Mouse (Mus musculus): ENCODE measurements at regions not wholly inside any gene's neighbourhood (a gene's known extent, or its start where the extent isn't known, plus 50 kb on each side); places are given as distances from the start of the nearest gene placed in this dataset.
A peak's percentile ranks its signal among the peaks of the same experiment; 100 is the strongest.

DNA sequence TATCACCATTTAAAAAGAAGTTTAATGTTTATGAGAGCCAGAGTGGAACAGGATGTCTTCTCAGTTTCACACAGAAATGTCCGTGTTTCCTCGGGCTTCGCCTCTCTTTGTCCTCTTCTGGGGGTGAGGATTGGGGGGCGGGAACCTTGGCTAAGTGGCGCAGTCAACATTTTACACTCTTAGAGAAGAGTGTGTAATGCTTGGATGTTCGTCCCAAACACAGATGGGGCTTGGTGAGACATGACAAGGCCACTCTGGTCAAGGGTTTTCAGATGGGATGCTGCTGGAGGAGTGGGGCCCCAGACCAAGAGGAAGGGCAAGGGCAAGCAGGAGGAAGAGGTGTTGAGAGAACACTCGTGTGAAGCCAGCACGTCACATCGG lies 172.6 kb upstream of the Clint1 start:
- no peak for DNase-seq

GRCm38 (mm10) chr11:45685571-45685970 lies 166.3 kb upstream of the Clint1 start:
- no peak for DNase-seq

DNA sequence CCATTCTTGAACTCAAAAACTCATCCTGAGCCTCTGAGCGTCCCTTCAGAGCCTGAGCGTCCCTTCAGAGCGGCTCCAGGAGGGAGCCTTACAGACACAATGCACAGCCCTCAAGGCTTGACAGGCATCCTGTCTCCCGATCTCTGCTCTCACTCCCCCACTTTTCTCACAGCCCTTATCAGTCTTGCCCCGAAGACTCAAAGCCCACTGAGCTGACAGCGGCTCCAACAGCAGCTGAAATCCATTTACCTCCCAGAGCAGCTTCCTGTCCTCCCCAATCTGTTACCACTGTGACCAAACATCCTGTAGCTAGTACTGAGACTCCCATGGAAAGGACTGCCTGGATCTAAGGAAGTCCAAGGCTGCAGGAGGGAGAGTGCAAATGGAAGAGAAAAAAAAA lies 158.6 kb upstream of the Clint1 start:
- no peak for DNase-seq

- no peak for DNase-seq
These were observed 150.3 kb upstream of the Clint1 start for GRCm38 (mm10) chr11:45701506-45701905.

DNA sequence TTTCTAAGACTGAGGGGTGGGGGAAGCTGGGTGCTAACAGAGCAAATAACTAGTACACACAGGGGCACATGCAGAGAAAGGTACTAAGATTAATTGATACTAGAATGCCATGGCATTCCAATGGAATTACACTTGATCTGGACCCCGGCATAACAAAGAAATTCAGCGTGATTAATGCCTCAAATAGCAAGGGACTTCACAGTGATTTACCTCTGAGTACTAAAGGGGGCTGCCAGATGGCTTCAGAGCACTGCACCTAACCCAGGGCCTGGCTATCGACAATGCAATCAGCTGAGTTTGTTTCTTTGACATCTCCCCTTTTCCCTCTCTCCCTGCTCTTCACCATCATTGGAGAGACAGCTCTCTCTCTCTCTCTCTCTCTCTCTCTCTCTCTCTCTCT lies 148.9 kb upstream of the Clint1 start:
- no peak for DNase-seq

GRCm38 (mm10) chr11:45704411-45704810 lies 147.4 kb upstream of the Clint1 start:
- DNase-seq, result no peak

GRCm38 (mm10) chr11:45718630-45719029 lies 133.2 kb upstream of the Clint1 start:
- DNase-seq, result no peak

- no peak for DNase-seq
These were observed 132.0 kb upstream of the Clint1 start for GRCm38 (mm10) chr11:45719821-45720220.

DNA sequence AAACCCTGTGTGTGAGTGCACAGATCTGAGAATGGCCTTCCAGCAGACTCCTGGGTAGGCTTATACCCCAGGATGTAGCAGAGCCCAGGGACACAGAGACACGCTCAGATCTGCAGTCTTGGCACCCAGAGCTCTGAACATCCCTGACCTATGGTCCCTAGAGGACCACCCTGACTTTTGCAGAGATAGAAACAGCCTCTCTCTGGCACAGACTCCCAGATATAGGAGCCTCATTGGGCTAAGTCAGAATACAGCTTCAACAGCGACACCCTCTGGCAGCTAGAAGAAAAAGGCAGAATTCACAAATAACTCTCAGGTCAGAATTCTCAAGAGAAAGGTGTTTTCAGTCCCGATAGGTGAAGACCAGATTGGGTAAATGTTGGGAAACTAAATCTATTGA lies 115.3 kb upstream of the Clint1 start:
- DNase-seq, result peak; percentile 21

GRCm38 (mm10) chr11:45738331-45738730 lies 113.5 kb upstream of the Clint1 start:
- DNase-seq, result no peak

GRCm38 (mm10) chr11:45745941-45746340 lies 105.9 kb upstream of the Clint1 start:
- no peak for DNase-seq

DNA sequence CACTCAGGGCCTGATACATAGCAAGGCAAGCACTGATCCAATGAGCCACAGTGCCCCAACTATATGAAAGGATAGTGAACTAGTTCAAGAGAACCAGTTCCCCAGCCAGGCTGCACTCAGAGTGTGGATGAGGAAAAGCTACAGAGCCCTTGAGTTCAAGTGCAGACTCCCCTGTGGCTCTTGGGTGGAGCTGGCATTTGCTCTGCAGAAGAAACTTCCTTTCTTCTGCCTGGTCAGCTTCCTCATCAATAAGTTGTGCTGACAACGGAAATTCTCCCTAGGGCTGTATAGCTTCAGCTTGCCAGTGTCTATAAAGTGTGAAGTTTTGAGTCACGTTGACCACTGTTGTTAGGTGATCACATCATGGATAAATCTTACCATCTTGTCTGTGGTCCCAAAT lies 101.6 kb upstream of the Clint1 start:
- DNase-seq, result no peak

DNA sequence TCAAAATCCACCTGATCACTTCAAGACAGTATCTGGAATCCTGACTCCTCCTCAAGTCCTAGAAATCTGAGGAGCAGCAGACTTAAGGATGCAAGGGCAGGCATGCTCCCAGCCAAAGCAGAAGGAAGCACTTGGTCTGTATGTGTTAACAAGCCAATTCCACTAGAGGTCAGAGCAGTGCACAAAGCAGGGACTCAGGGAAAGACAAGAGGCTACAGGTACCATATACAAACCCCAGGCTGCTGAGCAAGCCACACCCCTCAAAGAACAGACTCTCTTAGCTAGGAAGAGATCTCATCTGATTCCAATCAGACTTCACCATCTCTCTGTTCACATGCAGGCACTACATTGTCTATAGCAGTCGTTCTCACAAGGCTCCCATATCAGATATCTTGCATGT lies 99.6 kb upstream of the Clint1 start:
- DNase-seq, result peak; percentile 62

DNA sequence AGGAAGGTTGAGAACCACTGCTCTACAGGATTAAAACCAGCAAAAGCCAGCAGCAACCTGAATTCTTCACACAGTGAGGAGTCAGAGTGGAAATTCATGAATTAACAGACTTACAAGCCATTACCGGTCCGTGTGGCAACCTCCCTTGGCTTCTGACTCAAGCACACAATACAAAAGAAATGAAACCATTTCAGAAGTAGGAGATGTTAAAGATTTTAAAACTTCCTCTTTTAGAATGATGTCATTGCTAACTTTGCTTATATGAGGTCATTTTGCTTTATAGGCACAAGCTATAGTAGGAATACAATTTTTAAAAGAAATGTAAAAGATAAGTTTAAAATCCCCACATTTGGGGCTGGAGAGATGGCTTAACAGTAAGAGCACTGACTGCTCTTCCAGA lies 99.1 kb upstream of the Clint1 start:
- DNase-seq, result no peak

- DNase-seq, result peak; percentile 52
These were observed 84.8 kb upstream of the Clint1 start for GRCm38 (mm10) chr11:45767081-45767480.

DNA sequence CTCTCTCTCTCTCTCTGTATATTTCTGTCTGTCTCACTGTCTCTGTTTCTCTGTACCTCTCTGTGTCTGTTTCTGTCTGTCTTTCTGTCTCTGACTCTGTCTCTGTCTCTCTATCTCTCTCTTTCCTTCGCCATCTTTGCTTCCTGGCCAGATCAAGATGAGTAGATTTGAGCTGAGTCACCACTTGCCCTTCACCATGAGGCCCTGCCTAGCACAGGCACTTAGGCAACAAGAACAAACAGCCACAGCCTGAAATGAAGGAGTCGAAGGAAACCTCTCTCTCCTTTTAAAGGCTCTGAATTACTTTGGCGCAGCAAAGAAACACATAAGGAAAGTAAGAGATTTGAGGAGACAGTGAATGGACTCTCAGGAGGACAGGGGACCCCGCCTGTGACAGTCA lies 69.4 kb upstream of the Clint1 start:
- DNase-seq, result no peak

DNA sequence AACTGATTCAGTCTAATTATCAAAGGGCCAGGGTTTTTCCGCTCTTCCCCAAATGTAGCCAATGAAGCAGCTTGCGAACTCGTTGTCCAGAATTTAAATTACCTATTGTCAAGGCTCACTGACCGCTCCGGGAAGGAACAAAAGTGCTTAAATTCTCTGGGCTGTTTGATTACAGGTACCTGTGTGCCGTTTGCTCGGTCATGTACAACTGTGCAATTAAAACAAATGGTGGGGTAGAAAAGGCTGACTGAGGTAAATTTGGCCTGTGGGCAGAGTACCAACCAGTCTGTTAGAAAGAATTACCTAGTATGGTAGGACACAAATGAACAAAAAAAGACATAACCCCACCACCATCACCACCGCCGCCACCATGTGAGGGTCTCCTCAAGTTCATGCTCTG lies 66.0 kb upstream of the Clint1 start:
- DNase-seq, result no peak

DNA sequence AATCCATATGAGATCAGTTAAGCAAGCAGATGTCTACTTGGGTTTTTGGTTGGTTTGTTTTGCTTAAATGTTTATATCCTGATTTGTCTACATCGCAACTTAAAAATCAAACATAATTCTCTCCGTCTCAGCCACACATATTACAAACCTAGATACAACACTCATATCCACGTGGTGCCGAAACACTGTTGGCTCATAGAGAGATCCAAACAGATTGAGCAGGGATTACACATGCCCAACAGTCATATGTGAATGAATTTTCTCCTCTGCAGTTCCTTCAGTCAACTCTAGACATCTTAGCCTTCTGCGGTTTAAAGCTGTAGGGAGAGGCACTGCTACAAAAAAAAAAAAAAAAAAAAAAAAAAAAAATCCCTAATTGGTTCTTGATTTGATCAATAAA lies 64.4 kb upstream of the Clint1 start:
- no peak for DNase-seq

DNA sequence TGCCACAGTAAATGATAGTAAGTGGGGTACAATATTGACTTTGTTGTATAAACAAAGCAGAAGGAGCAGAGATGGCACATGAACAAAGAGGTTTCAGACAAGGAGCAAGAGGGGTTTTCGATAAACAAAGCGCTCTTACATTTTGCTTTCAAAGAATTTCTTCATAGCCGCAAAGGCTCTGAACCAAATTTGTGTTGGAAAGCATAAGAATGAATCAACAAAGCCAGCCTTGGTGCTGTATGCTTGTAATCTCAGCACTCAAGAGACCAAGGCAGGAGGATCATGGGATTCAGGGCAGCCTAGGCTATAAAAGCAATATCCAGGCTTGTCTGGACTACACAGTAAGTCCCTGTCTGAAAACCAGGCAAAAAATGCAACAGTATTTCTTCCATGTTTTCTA lies 62.0 kb upstream of the Clint1 start:
- no peak for DNase-seq

- DNase-seq, result peak; percentile 18
These were observed 61.3 kb upstream of the Clint1 start for GRCm38 (mm10) chr11:45790504-45790903.

GRCm38 (mm10) chr11:45791696-45792095 lies 60.2 kb upstream of the Clint1 start:
- no peak for DNase-seq

DNA sequence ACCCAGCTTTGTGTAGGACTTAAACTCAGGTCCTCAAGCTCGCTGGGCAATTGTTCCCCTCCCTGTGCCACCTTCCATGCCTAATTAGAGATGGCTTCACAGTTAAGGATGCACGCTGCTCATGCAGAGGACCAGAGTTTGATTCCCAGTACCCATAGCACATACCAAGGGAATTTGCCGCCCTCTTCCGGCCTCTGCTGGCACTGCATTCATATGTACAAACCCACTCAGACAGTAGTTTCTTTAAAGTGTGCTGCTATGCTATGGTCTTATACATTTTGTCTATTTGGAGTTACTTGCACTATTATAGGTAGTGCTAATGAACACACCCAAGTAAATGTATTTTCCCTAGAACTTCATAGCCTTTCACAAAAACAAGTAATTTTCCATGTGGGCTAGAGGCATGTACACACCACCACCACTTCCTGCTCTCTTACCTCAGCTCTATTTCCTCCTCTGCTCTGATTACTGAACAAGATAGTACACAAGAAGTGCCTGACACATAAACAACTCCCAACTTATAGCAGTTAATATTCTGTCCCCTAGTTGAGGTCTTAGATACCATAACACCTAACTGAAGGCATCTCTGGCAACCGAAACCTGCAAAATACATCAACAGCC lies 57.4 kb upstream of the Clint1 start:
- no peak for DNase-seq

GRCm38 (mm10) chr11:45795322-45795721 lies 56.5 kb upstream of the Clint1 start:
- no peak for DNase-seq

- peak; percentile 61 for DNase-seq
These were observed 56.1 kb upstream of the Clint1 start for GRCm38 (mm10) chr11:45795731-45796130.

GRCm38 (mm10) chr11:45799732-45800386 lies 52.0 kb upstream of the Clint1 start:
- no peak for DNase-seq

Data from retina, postnatal 1 day (tissue).